Mouse (Mus musculus) forebrain, postnatal 0 days (tissue): ENCODE measurements around the gene Pax2. TPM values are rescaled to one million over a fixed set of nuclear protein-coding genes. Genes with fewer than 3 reads are reported as not detected.
A peak's percentile ranks its signal among the peaks of the same experiment; 100 is the strongest.

ENCODE experiments used
- ATAC-seq: fragments of 200-750 bp; cut with Nextera tagmentation; 2 replicates; pipeline ENCODE4 v1.8.0; 2017; ENCODE audit warnings: mild to moderate bottlenecking, moderate library complexity
- DNase-seq: peaks from one replicate; pipeline ENCODE4 v3.0.0-alpha.2; 2015
- H3K27ac ChIP-seq: fragments of 300-500 bp; sonication (generic); 2 replicates; pipeline ENCODE4 v1.5.1; 2014; ENCODE audit warnings: low read depth, mild to moderate bottlenecking, antibody characterized with exemption, low read length, moderate library complexity, mixed read lengths
- H3K27me3 ChIP-seq: fragments of 300-500 bp; sonication (generic); 2 replicates; pipeline ENCODE4 v1.6.1; 2014; ENCODE audit warnings: mild to moderate bottlenecking, low read length, mixed read lengths; ENCODE audit not compliant: insufficient read depth
- H3K36me3 ChIP-seq: fragments of 300-500 bp; sonication (generic); 2 replicates; pipeline ENCODE4 v1.6.1; 2014; ENCODE audit warnings: mild to moderate bottlenecking, moderate library complexity; ENCODE audit not compliant: insufficient read depth
- H3K4me1 ChIP-seq: fragments of 300-500 bp; sonication (generic); 2 replicates; pipeline ENCODE4 v1.6.1; 2014; ENCODE audit warnings: antibody characterized with exemption; ENCODE audit not compliant: insufficient read depth
- H3K4me2 ChIP-seq: fragments of 300-500 bp; sonication (generic); 2 replicates; pipeline ENCODE4 v1.6.1; 2014; ENCODE audit warnings: low read depth, mild to moderate bottlenecking, moderate library complexity
- H3K4me3 ChIP-seq: fragments of 300-500 bp; sonication (generic); 2 replicates; pipeline ENCODE4 v1.5.1; 2014; ENCODE audit warnings: low read depth, low read length, mixed read lengths
- H3K9ac ChIP-seq: fragments of 300-500 bp; sonication (generic); 2 replicates; pipeline ENCODE4 v1.6.1; 2014; ENCODE audit warnings: mild to moderate bottlenecking
- H3K9me3 ChIP-seq: fragments of 300-500 bp; sonication (generic); 2 replicates; pipeline ENCODE4 v1.6.1; 2016; ENCODE audit warnings: low read length
- CTCF ChIP-seq: sonication (generic); IDR thresholded peaks from 2 replicates; pipeline ENCODE4 v1.5.1; 2016; ENCODE audit warnings: antibody characterized with exemption, control low read depth, low read depth
- WGBS: fragments of 180-500 bp; shearing (Covaris S2); extraction: QIAGEN DNeasy Blood & Tissue Kit; methylation state at CpG from one replicate; pipeline ENCODE4 v1.1.7; 2014; 5-methylcytosine and 5-hydroxymethylcytosine counted together
- polyA plus RNA-seq: library from polyadenylated mRNA; unstranded; fragments of >200 nt; fragmentation: Nextera tagmentation; extraction: Ambion mirVana; gene quantifications from 2 replicates; pipeline ENCODE4 v1.2.1, GENCODE M21; 2015
- total RNA-seq: library from RNA; depleted of rRNA; stranded (reverse); fragments of >200 nt; gene quantifications from 2 replicates; pipeline ENCODE4 v1.2.3, GENCODE M21; 2014

Pax2 gene
- total and polyA plus RNA-seq, 2 experiments from 2014 or later: 0.05 to 0.06 TPM

DNA sequence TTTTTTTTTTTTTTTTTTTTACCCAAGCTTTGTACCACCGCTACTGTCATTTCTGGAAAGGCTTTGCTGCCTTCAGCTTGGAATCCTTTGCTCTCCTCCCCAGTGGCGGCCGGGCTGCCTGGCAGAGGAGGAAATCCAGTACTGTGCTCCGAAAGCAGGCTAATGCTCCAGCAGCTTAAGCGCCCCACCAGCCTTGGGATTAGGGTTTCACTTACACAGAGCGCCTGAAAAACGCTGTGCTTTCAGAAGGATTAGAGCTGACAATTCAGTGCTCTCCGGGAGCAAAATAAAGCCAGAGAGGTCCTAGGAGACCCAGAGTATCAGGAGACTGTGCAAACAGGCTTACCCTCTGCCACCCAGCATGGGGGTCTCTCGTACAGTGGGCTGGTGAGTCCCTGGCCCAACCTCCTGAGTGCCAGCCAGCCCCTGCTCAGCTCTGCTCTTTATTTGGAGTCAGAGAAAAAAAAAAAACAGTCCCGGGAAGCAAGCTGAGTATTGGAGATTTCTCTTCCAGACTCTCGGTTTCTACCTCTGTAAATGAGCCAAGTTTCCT, 69.4 kb downstream of the Pax2 start:
- TF ChIP-seq CTCF: no peak
- Histone ChIP-seq H3K9me3 (no peaks in the 10 kb centered on the region), H3K4me3 (no peak overlapping the region), H3K4me2 (no peak overlapping the region), H3K27ac (no peak overlapping the region), H3K9ac (no peak overlapping the region), H3K27me3 (no peaks in the 10 kb centered on the region), H3K36me3 (no peaks in the 10 kb centered on the region), H3K4me1 (no peaks in the 10 kb centered on the region)
- DNase-seq: no peak
- 11% methylated on average over 11 of the region's 11 CpGs for WGBS
- no peak for ATAC-seq

DNA sequence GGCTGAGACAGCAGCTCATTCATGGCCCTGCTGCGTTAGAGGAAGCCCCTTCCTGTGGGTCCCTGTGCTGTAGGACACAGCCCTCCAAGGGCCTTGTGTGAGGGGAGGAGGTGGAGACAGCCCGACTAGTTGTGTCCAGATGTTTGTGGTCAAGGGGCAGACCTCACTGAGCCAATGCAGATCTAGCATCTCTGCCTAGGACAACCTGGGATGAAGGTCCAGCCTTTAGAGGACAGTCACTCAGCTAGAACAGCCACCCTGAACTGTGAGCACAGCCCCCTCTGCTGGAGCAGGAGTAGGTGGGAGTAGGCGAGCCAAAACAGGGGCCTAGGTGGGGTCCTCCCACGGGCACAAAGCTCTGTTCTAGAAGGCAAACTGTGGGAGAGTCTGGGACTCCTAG, 70.0 kb downstream of the Pax2 start:
- TF ChIP-seq CTCF: no peak
- 28% methylated on average over 4 of the region's 4 CpGs for WGBS
- ATAC-seq: no peak
- no peak overlapping the region for H3K27ac ChIP-seq
- no peak overlapping the region for H3K4me3 ChIP-seq
- H3K4me2 ChIP-seq: no peak overlapping the region
- no peaks in the 10 kb centered on the region for H3K9me3 ChIP-seq
- H3K4me1 ChIP-seq: no peaks in the 10 kb centered on the region
- no peak for DNase-seq
- no peak overlapping the region for H3K9ac ChIP-seq
- H3K36me3 ChIP-seq: no peaks in the 10 kb centered on the region
- no peaks in the 10 kb centered on the region for H3K27me3 ChIP-seq

DNA sequence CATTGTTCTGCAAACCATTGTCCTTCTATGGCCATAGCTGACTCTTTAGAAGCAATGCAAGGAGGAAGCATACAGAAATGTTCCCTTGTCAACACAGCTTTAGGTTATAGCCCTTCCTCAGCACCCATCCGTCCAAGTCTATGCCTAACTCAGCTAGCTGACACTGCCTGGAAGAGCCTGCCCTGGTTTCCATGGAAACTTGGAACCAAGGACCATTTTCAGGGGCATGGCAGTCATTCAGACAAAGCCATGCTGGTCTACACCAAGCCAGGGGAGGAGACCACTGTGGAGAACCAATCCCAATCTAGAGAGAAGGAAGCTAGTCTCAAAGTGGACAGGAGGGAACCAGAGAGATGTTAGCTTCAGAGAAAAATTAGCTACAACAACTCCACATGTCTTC, 77.5 kb downstream of the Pax2 start:
- Histone ChIP-seq H3K9me3 (no peaks in the 10 kb centered on the region), H3K4me2 (no peak overlapping the region), H3K4me1 (no peaks in the 10 kb centered on the region), H3K27me3 (peaks cover 45% of the 10 kb centered on the region), H3K9ac (no peak overlapping the region), H3K27ac (no peak overlapping the region), H3K36me3 (no peaks in the 10 kb centered on the region), H3K4me3 (no peak overlapping the region)
- no peak for TF ChIP-seq CTCF
- 30% methylated on average over 1 of the region's 1 CpGs for WGBS
- DNase-seq (no peak), ATAC-seq (peak; percentile 53; the same call in 1 of the 2 replicates)

DNA sequence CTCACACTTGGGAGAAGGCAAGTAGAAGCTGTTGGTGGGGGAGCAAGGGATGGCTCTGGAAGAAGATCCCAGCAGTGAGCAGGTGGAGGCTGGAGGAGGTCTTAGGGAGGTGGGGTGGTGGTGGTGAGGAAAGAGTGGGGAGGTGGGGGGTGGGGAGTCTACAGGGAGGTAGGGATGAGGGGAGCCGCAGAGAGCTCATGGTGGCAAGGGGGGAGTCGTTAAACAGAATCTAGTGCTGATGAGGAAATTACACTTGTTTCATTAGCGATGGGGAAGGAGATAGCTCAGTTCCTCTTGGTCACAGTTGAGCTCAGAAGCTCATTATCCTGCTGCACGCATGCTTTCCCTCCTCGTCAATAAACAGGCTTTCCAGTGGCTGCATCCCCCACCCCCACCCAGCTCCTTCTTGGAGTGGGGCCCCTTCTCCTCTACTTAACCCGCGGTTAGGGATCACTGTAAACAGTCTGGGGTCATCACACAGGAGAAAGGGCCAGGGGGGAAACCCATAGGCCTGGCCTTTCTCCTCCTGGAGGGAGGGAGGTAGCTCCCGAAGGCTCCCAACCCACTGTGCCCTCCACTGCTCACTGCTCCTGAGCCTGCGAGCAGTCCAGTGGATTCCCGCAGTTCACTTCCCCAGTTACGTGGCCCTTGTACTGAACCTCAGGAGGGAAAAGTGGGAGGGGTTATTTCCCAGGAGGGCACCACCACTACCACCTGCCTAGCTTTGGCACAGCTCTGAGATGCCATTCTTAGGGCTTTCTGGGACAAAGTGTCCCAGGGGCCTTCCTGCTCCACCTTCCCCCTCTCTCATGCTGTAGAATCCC, 78.6 kb downstream of the Pax2 start:
- Histone ChIP-seq H3K4me2 (no peak overlapping the region), H3K4me1 (no peaks in the 10 kb centered on the region), H3K4me3 (no peak overlapping the region), H3K27me3 (peaks cover 55% of the 10 kb centered on the region), H3K36me3 (no peaks in the 10 kb centered on the region), H3K27ac (no peak overlapping the region), H3K9ac (no peak overlapping the region), H3K9me3 (no peaks in the 10 kb centered on the region)
- no peak for TF ChIP-seq CTCF
- WGBS: 12% methylated on average over 11 of the region's 11 CpGs
- no peak for DNase-seq
- no peak for ATAC-seq

DNA sequence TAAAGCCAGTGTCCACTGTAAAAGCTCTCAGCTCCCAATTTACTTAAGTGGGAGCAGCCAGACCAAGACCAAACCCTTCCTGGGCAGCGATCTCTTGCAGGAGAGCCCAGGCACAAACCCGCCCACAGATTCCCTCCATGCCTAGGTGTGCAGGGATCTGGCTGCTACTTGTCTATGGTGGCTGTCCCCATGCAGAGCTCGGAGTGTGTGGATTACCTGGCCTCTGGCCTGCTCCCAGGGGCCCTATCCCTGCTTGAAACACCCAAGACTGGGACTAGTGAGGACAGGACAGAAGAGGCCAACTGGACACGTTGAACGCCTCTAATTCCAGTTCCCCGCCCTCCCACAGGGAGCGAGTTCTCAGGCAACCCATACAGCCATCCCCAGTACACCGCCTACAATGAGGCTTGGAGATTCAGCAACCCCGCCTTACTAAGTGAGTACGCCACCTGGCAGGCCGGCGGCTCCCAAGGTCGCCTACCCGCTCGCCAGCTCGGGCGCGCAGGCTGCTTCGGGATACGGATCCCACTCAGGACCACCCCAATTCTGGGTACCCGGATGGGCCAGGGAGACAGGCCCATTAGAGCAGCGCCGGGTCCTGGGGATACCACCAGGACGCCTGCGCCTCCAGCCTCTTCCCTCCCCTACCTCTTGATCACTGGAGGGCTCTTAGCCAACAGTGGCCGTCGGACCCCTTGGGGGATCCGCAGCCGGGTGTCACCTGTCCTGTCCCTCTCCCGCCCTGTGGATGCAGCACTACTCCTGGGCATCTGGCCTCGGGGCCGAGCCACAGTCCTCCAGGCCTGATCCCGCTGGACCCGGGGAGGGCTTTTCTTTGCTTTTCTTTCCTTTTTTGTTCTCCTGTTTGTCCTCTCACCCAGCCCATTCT, 79.4 kb downstream of the Pax2 start:
- no peak for ATAC-seq
- no peak for DNase-seq
- no peak for TF ChIP-seq CTCF
- Histone ChIP-seq H3K4me3 (peak overlapping the region; percentile 39), H3K9ac (no peak overlapping the region), H3K27ac (no peak overlapping the region), H3K36me3 (no peaks in the 10 kb centered on the region), H3K9me3 (no peaks in the 10 kb centered on the region), H3K4me1 (no peaks in the 10 kb centered on the region), H3K27me3 (peaks cover 61% of the 10 kb centered on the region), H3K4me2 (peak overlapping the region; percentile 63)
- WGBS: 5% methylated on average over 34 of the region's 34 CpGs

DNA sequence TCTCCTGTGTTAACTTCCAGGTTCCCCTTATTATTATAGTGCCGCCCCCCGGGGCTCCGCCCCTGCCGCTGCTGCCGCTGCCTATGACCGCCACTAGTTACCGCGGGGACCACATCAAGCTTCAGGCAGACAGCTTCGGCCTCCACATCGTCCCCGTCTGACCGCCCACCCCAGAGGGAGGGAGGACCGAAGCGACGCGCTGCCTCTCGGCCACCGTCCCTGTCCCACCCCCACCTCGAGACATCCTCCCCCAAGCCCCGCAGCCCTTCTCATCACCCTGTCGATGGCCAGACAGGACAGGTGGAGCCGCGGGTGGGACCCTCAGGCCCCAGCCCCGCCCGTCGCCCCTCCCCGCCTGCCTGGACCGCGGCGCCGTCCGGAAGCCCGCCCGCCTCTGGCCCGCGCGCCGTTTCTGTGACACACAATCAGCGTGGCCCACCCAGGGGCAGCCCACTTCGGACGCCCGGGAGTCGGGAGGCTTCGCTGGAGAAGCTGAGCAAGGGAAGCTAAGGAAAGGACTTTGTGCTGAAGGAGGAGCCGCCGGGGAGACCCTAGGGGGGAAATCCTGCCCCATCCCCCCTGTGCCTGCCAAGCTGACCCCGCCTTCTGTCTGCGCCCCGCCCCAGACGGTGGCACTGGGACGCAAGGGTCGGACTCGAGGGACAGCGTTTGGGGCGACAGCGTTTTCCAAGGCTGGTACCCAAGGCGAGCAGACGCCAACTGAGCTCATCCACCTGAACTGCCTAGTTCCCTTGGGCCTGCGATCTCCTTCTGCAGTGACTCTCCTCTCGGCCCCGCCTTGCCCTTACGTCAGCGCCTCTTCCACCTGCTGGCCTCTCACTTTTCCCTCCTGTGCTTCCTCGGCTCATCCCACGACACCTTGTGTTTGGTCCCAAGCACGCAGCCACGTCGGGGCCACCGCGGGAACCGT, 80.4 kb downstream of the Pax2 start:
- Histone ChIP-seq H3K27ac (no peak overlapping the region), H3K27me3 (peaks cover 61% of the 10 kb centered on the region), H3K4me1 (no peaks in the 10 kb centered on the region), H3K9me3 (no peaks in the 10 kb centered on the region), H3K9ac (peak overlapping the region; percentile 37), H3K36me3 (no peaks in the 10 kb centered on the region), H3K4me3 (peak overlapping the region; percentile 39), H3K4me2 (peak overlapping the region; percentile 63)
- no peak for TF ChIP-seq CTCF
- no peak for ATAC-seq
- 2% methylated on average over 68 of the region's 71 CpGs for WGBS
- no peak for DNase-seq
